Mouse (Mus musculus): ENCODE measurements around the gene Sphk2. TPM values are rescaled to one million over a fixed set of nuclear protein-coding genes. Genes with fewer than 3 reads are reported as not detected.

Sphk2 gene
- polyA plus RNA-seq, 2 experiments: 27.5 to 36.9 TPM

DNA sequence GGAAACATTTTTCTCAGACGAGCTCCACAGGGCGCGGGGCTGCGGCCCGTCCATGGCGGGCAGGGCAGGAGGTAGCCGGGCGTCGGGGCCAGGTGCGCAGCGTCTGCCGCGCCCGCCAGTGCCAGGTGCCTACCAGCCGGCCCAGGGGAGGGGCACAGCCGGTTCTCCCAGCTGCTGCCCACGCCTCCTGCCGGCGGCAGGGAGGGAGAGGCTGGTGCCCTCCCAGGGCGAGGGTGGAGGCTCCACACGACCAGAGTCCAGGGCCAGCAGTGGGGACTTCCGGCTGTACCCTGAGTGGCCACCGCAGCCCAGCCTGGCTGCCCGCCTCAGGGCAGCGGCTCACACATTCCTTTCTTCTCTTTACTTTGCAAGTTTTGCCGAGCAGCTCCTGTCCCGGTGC is 41.6 kb upstream of the Sphk2 start:
- Histone ChIP-seq H3K4me1 (ENCODE audit: control insufficient read depth, insufficient read depth, low read length) (peaks cover 3% of the 10 kb centered on the region; the same call in 1 of the 2 replicates), H3K4me3 (replicated peaks; ENCODE audit: low read length) (peak overlapping the region; percentile 18; the same call in 1 of the 2 replicates), H3K27me3 (ENCODE audit: control insufficient read depth, insufficient read depth, low read length) (peaks cover 24% of the 10 kb centered on the region), H3K4me2 (replicated peaks; ENCODE audit: low read depth, low read length, severe bottlenecking) (peak overlapping the region; percentile 38), H3K27ac (replicated peaks; ENCODE audit: low read depth, low read length) (no peak overlapping the region), H3K36me3 (ENCODE audit: control insufficient read depth, insufficient read depth, low read length) (no peaks in the 10 kb centered on the region), H3K9me3 (ENCODE audit: control insufficient read depth, low read length) (no peaks in the 10 kb centered on the region), H3K9ac (ENCODE audit: low read depth, low read length, severe bottlenecking) (peak overlapping the region; percentile 34)
- DNase-seq (ENCODE audit: low spot score) (no peak), ATAC-seq (ENCODE audit: low FRiP score, low read depth) (no peak)
- WGBS: 4% methylated on average over 15 of the region's 27 CpGs
- TF ChIP-seq POLR2A (IDR thresholded peaks at IDR 0.05; ENCODE audit: borderline replicate concordance, extremely low read depth, insufficient read depth, insufficient read length): no peak

DNA sequence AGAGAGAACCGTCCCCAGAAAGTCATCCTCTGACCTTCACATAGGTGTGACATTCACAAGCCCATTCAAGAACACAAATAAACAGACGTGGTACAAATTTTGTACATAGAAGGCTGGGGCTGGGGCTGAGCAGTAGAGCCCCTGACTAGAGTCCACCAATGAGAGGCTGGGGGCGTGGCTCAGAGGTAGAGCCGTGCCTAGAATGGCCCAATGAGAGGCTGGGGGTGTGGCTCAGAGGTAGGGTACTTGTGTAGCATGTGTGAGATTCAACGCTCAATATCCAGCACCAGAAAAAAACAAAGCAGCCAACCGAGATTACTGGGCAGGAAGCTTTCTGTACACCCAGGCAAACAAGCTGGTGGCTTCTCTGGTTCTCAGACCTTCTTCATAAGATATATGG is 37.9 kb upstream of the Sphk2 start:
- no peaks in the 10 kb centered on the region for H3K9me3 ChIP-seq (ENCODE audit: control insufficient read depth, low read length)
- peaks cover 3% of the 10 kb centered on the region; the same call in 1 of the 2 replicates for H3K4me1 ChIP-seq (ENCODE audit: control insufficient read depth, insufficient read depth, low read length)
- H3K36me3 ChIP-seq (ENCODE audit: control insufficient read depth, insufficient read depth, low read length): no peaks in the 10 kb centered on the region
- H3K4me2 ChIP-seq (replicated peaks; ENCODE audit: low read depth, low read length, severe bottlenecking): no peak overlapping the region
- H3K9ac ChIP-seq (ENCODE audit: low read depth, low read length, severe bottlenecking): no peak overlapping the region
- TF ChIP-seq POLR2A (IDR thresholded peaks at IDR 0.05; ENCODE audit: borderline replicate concordance, extremely low read depth, insufficient read depth, insufficient read length): no peak
- 54% methylated on average over 6 of the region's 6 CpGs for WGBS
- DNase-seq (ENCODE audit: low spot score): no peak
- H3K27ac ChIP-seq (replicated peaks; ENCODE audit: low read depth, low read length): no peak overlapping the region
- no peak for ATAC-seq (ENCODE audit: low FRiP score, low read depth)
- H3K4me3 ChIP-seq (replicated peaks; ENCODE audit: low read length): no peak overlapping the region
- peaks cover 24% of the 10 kb centered on the region for H3K27me3 ChIP-seq (ENCODE audit: control insufficient read depth, insufficient read depth, low read length)

- no peak overlapping the region for H3K4me2 ChIP-seq (replicated peaks; ENCODE audit: low read depth, low read length, severe bottlenecking)
- H3K27ac ChIP-seq (replicated peaks; ENCODE audit: low read depth, low read length): no peak overlapping the region
Observed at GRCm38 (mm10) chr7:45750162-45750561, 32.4 kb upstream of the Sphk2 start.

GRCm38 (mm10) chr7:45749401-45749800 is 31.6 kb upstream of the Sphk2 start:
- DNase-seq (ENCODE audit: low spot score) (no peak), ATAC-seq (ENCODE audit: low FRiP score, low read depth) (no peak)
- no peak overlapping the region for H3K4me2 ChIP-seq (replicated peaks; ENCODE audit: low read depth, low read length, severe bottlenecking)
- WGBS: 41% methylated on average over 9 of the region's 10 CpGs
- no peak for TF ChIP-seq POLR2A (IDR thresholded peaks at IDR 0.05; ENCODE audit: borderline replicate concordance, extremely low read depth, insufficient read depth, insufficient read length)
- no peaks in the 10 kb centered on the region for H3K4me1 ChIP-seq (ENCODE audit: control insufficient read depth, insufficient read depth, low read length)
- H3K9me3 ChIP-seq (ENCODE audit: control insufficient read depth, low read length): no peaks in the 10 kb centered on the region; the same call in 1 of the 2 replicates
- H3K27ac ChIP-seq (replicated peaks; ENCODE audit: low read depth, low read length): no peak overlapping the region
- H3K4me3 ChIP-seq (replicated peaks; ENCODE audit: low read length): no peak overlapping the region
- no peaks in the 10 kb centered on the region for H3K36me3 ChIP-seq (ENCODE audit: control insufficient read depth, insufficient read depth, low read length)
- H3K9ac ChIP-seq (ENCODE audit: low read depth, low read length, severe bottlenecking): no peak overlapping the region
- H3K27me3 ChIP-seq (ENCODE audit: control insufficient read depth, insufficient read depth, low read length): no peaks in the 10 kb centered on the region

More at GRCm38 (mm10) chr7:45750162-45750561, 32.4 kb upstream of the Sphk2 start:
- WGBS: 64% methylated on average over 9 of the region's 9 CpGs
- H3K36me3 ChIP-seq (ENCODE audit: control insufficient read depth, insufficient read depth, low read length): no peaks in the 10 kb centered on the region
- H3K9ac ChIP-seq (ENCODE audit: low read depth, low read length, severe bottlenecking): no peak overlapping the region
- H3K27me3 ChIP-seq (ENCODE audit: control insufficient read depth, insufficient read depth, low read length): no peaks in the 10 kb centered on the region
- no peaks in the 10 kb centered on the region for H3K4me1 ChIP-seq (ENCODE audit: control insufficient read depth, insufficient read depth, low read length)
- DNase-seq (ENCODE audit: low spot score) (no peak), ATAC-seq (ENCODE audit: low FRiP score, low read depth) (no peak)
- no peak for TF ChIP-seq POLR2A (IDR thresholded peaks at IDR 0.05; ENCODE audit: borderline replicate concordance, extremely low read depth, insufficient read depth, insufficient read length)
- H3K9me3 ChIP-seq (ENCODE audit: control insufficient read depth, low read length): no peaks in the 10 kb centered on the region; the same call in 1 of the 2 replicates
- H3K4me3 ChIP-seq (replicated peaks; ENCODE audit: low read length): no peak overlapping the region

GRCm38 (mm10) chr7:45748110-45748509 is 30.3 kb upstream of the Sphk2 start:
- TF ChIP-seq POLR2A (IDR thresholded peaks at IDR 0.05; ENCODE audit: borderline replicate concordance, extremely low read depth, insufficient read depth, insufficient read length): no peak
- H3K4me2 ChIP-seq (replicated peaks; ENCODE audit: low read depth, low read length, severe bottlenecking): no peak overlapping the region

DNA sequence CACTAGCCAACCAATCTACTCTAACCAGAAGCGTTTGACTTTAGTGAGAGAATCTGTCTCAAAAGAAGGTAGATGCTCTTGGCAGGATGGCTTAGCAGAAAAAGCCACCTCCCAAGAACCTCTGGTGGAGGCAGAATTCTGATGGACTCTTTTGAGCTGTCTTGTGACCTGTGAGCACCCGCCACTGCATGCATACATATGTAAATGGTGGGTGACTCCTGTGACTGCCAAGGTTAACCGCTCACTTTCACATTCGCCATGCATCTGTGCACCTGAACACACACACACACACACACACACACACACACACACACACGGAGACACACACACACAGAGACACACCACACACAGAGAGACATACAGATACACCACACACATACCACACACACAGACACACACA is 29.6 kb upstream of the Sphk2 start:
- 86% methylated on average over 5 of the region's 5 CpGs for WGBS
- H3K4me1 ChIP-seq (ENCODE audit: control insufficient read depth, insufficient read depth, low read length): no peaks in the 10 kb centered on the region
- TF ChIP-seq POLR2A (IDR thresholded peaks at IDR 0.05; ENCODE audit: borderline replicate concordance, extremely low read depth, insufficient read depth, insufficient read length): no peak
- H3K27ac ChIP-seq (replicated peaks; ENCODE audit: low read depth, low read length): no peak overlapping the region
- no peak overlapping the region for H3K4me2 ChIP-seq (replicated peaks; ENCODE audit: low read depth, low read length, severe bottlenecking)
- no peaks in the 10 kb centered on the region for H3K27me3 ChIP-seq (ENCODE audit: control insufficient read depth, insufficient read depth, low read length)
- H3K36me3 ChIP-seq (ENCODE audit: control insufficient read depth, insufficient read depth, low read length): no peaks in the 10 kb centered on the region
- no peak overlapping the region for H3K4me3 ChIP-seq (replicated peaks; ENCODE audit: low read length)
- ATAC-seq (ENCODE audit: low FRiP score, low read depth) (no peak), DNase-seq (ENCODE audit: low spot score) (no peak)
- H3K9ac ChIP-seq (ENCODE audit: low read depth, low read length, severe bottlenecking): no peak overlapping the region
- no peaks in the 10 kb centered on the region; the same call in 1 of the 2 replicates for H3K9me3 ChIP-seq (ENCODE audit: control insufficient read depth, low read length)

More at GRCm38 (mm10) chr7:45748110-45748509, 30.3 kb upstream of the Sphk2 start:
- WGBS: 83% methylated on average over 7 of the region's 7 CpGs
- Histone ChIP-seq H3K36me3 (ENCODE audit: control insufficient read depth, insufficient read depth, low read length) (no peaks in the 10 kb centered on the region), H3K9ac (ENCODE audit: low read depth, low read length, severe bottlenecking) (no peak overlapping the region), H3K27ac (replicated peaks; ENCODE audit: low read depth, low read length) (no peak overlapping the region), H3K4me3 (replicated peaks; ENCODE audit: low read length) (no peak overlapping the region), H3K4me1 (ENCODE audit: control insufficient read depth, insufficient read depth, low read length) (no peaks in the 10 kb centered on the region), H3K27me3 (ENCODE audit: control insufficient read depth, insufficient read depth, low read length) (no peaks in the 10 kb centered on the region), H3K9me3 (ENCODE audit: control insufficient read depth, low read length) (no peaks in the 10 kb centered on the region; the same call in 1 of the 2 replicates)
- no peak for DNase-seq (ENCODE audit: low spot score)
- ATAC-seq (ENCODE audit: low FRiP score, low read depth): no peak

All from limb, embryonic 14.5 days (tissue).